Mouse (Mus musculus): ENCODE measurements at regions not wholly inside any gene's neighbourhood (a gene's known extent, or its start where the extent isn't known, plus 50 kb on each side); places are given as distances from the start of the nearest gene placed in this dataset.

GRCm38 (mm10) chr1:23462411-23462810, 64.8 kb upstream of the Ogfrl1 start:
- DNase-seq (ENCODE audit: low spot score): no peak

GRCm38 (mm10) chr1:23464081-23464480, 66.5 kb upstream of the Ogfrl1 start:
- DNase-seq (ENCODE audit: low spot score): no peak

- DNase-seq (ENCODE audit: low spot score): no peak
These were observed 68.8 kb upstream of the Ogfrl1 start for GRCm38 (mm10) chr1:23466340-23466739.

- no peak for DNase-seq (ENCODE audit: low spot score)
These were observed 69.8 kb upstream of the Ogfrl1 start for GRCm38 (mm10) chr1:23467405-23467804.

GRCm38 (mm10) chr1:23480776-23481320, 83.3 kb upstream of the Ogfrl1 start:
- DNase-seq (ENCODE audit: low spot score): no peak

GRCm38 (mm10) chr1:23484566-23484965, 87.0 kb upstream of the Ogfrl1 start:
- no peak for DNase-seq (ENCODE audit: low spot score)

GRCm38 (mm10) chr1:23485150-23485775, 87.7 kb upstream of the Ogfrl1 start:
- DNase-seq (ENCODE audit: low spot score): no peak

- no peak for DNase-seq (ENCODE audit: low spot score)
These were observed 89.5 kb upstream of the Ogfrl1 start for GRCm38 (mm10) chr1:23487031-23487430.

GRCm38 (mm10) chr1:23490640-23491039, 93.1 kb upstream of the Ogfrl1 start:
- no peak for DNase-seq (ENCODE audit: low spot score)

GRCm38 (mm10) chr1:23491041-23491440, 93.5 kb upstream of the Ogfrl1 start:
- no peak for DNase-seq (ENCODE audit: low spot score)

- DNase-seq (ENCODE audit: low spot score): no peak
These were observed 95.4 kb upstream of the Ogfrl1 start for GRCm38 (mm10) chr1:23492981-23493380.

GRCm38 (mm10) chr1:23495412-23495811, 97.8 kb upstream of the Ogfrl1 start:
- DNase-seq (ENCODE audit: low spot score): no peak

GRCm38 (mm10) chr1:23520113-23520512, 122.5 kb upstream of the Ogfrl1 start:
- DNase-seq (ENCODE audit: low spot score): no peak

GRCm38 (mm10) chr1:23532659-23533058, 135.1 kb upstream of the Ogfrl1 start:
- DNase-seq (ENCODE audit: low spot score): no peak

GRCm38 (mm10) chr1:23536621-23537020, 139.0 kb upstream of the Ogfrl1 start:
- DNase-seq (ENCODE audit: low spot score): no peak

GRCm38 (mm10) chr1:23538419-23538818, 140.8 kb upstream of the Ogfrl1 start:
- DNase-seq (ENCODE audit: low spot score): no peak

- no peak for DNase-seq (ENCODE audit: low spot score)
These were observed 143.0 kb upstream of the Ogfrl1 start for GRCm38 (mm10) chr1:23540594-23540993.

GRCm38 (mm10) chr1:23555794-23556193, 158.2 kb upstream of the Ogfrl1 start:
- DNase-seq (ENCODE audit: low spot score): no peak

GRCm38 (mm10) chr1:23568106-23568505, 170.5 kb upstream of the Ogfrl1 start:
- no peak for DNase-seq (ENCODE audit: low spot score)

GRCm38 (mm10) chr1:23574461-23574860, 176.9 kb upstream of the Ogfrl1 start:
- DNase-seq (ENCODE audit: low spot score): no peak

- DNase-seq (ENCODE audit: low spot score): no peak
These were observed 177.4 kb upstream of the Ogfrl1 start for GRCm38 (mm10) chr1:23575005-23575404.

- DNase-seq (ENCODE audit: low spot score): no peak
These were observed 177.9 kb upstream of the Ogfrl1 start for GRCm38 (mm10) chr1:23575515-23575914.

GRCm38 (mm10) chr1:23576150-23576549, 178.6 kb upstream of the Ogfrl1 start:
- no peak for DNase-seq (ENCODE audit: low spot score)

GRCm38 (mm10) chr1:23589414-23589942, 172.1 kb upstream of the B3gat2 start:
- DNase-seq (ENCODE audit: low spot score): no peak

Data from urinary bladder, postnatal 25 days (tissue).